Mouse (Mus musculus) neural tube, embryonic 14.5 days (tissue): ENCODE data around the gene Tubgcp2. TPM values are rescaled to one million over a fixed set of nuclear protein-coding genes. Genes with fewer than 3 reads are reported as not detected.

Experiments used
- ATAC-seq: fragments of 200-750 bp; cut with Nextera tagmentation; 2 replicates; pipeline ENCODE4 v1.8.0; 2017; ENCODE audit warnings: low read depth, mild to moderate bottlenecking, moderate TSS enrichment, moderate library complexity
- H3K27ac ChIP-seq: fragments of 300-500 bp; sonication (generic); 2 replicates; pipeline ENCODE4 v1.5.1; 2014; ENCODE audit warnings: low read depth, mild to moderate bottlenecking, control low read depth, low read length, moderate library complexity, mixed read lengths
- H3K27me3 ChIP-seq: fragments of 300-500 bp; sonication (generic); 2 replicates; pipeline ENCODE4 v1.6.1; 2014; ENCODE audit warnings: low read length; ENCODE audit not compliant: control insufficient read depth, insufficient read depth
- H3K36me3 ChIP-seq: fragments of 300-500 bp; sonication (generic); 2 replicates; pipeline ENCODE4 v1.6.1; 2014; ENCODE audit warnings: low read length, mixed read lengths; ENCODE audit not compliant: control insufficient read depth, insufficient read depth
- H3K4me1 ChIP-seq: fragments of 300-500 bp; sonication (generic); 2 replicates; pipeline ENCODE4 v1.6.1; 2014; ENCODE audit warnings: low read length; ENCODE audit not compliant: control insufficient read depth, insufficient read depth
- H3K4me2 ChIP-seq: fragments of 300-500 bp; sonication (generic); 2 replicates; pipeline ENCODE4 v1.6.1; 2014; ENCODE audit warnings: mild to moderate bottlenecking, low read depth, low read length, control low read depth
- H3K4me3 ChIP-seq: fragments of 300-500 bp; sonication (generic); 2 replicates; pipeline ENCODE4 v1.5.1; 2014; ENCODE audit warnings: low read depth, low read length, control low read depth, mixed read lengths
- H3K9ac ChIP-seq: fragments of 300-500 bp; sonication (generic); replicated peaks from 2 replicates; pipeline ENCODE4 v1.6.1; 2014; ENCODE audit warnings: low read depth, mild to moderate bottlenecking, control low read depth, low read length, mixed read lengths
- H3K9me3 ChIP-seq: fragments of 300-500 bp; sonication (generic); 2 replicates; pipeline ENCODE4 v1.6.1; 2016; ENCODE audit warnings: low read length; ENCODE audit not compliant: control insufficient read depth
- WGBS: fragments of 180-500 bp; shearing (Covaris S2); extraction: QIAGEN DNeasy Blood & Tissue Kit; methylation state at CpG from one replicate; pipeline ENCODE4 v1.1.7; 2014; 5-methylcytosine and 5-hydroxymethylcytosine counted together
- microRNA counts: library from miRNA; unstranded; fragments of <30 nt; microRNA quantifications from one replicate; lab custom pipeline; 2016
- microRNA-seq: library from miRNA; unstranded; fragments of <30 nt; microRNA quantifications from one replicate; pipeline ENCODE4, GENCODE M21; 2016
- polyA plus RNA-seq: library from polyadenylated mRNA; unstranded; fragments of >200 nt; fragmentation: Nextera tagmentation; extraction: Ambion mirVana; gene quantifications from 2 replicates; pipeline ENCODE4 v1.2.1, GENCODE M21; 2014

Gene Tubgcp2
- polyA plus RNA-seq, 1 experiment from 2014 or later: 57.1 TPM

DNA sequence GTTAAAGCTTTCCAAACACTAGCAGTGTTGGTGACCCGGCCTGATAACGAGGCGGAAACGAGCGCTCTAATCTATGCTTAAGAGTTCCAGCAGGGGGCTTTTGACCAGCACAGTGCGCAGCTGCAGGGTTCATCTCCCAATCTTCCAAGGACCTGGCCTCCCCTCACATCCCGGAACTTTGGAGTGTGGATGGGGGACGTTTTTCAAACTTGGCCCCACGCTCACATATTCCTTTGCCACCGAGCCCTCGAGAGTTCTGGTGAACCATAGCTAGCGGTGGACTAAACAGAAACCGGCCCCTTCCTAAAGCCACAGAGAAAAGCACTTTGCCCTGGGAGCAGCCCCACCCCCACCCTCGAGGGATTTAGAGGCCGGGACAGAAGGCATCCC is 86.6 kb downstream of the Tubgcp2 start:
- Histone ChIP-seq H3K9me3 (no peaks in the 10 kb centered on the region), H3K27ac (no peak overlapping the region), H3K4me3 (peak overlapping the region; percentile 27), H3K9ac (no peak overlapping the region), H3K27me3 (peaks cover 26% of the 10 kb centered on the region), H3K4me1 (no peaks in the 10 kb centered on the region), H3K36me3 (no peaks in the 10 kb centered on the region), H3K4me2 (peak overlapping the region; percentile 62)
- peak; percentile 69; the same call in 1 of the 2 replicates for ATAC-seq
- WGBS: 1% methylated on average over 15 of the region's 15 CpGs

DNA sequence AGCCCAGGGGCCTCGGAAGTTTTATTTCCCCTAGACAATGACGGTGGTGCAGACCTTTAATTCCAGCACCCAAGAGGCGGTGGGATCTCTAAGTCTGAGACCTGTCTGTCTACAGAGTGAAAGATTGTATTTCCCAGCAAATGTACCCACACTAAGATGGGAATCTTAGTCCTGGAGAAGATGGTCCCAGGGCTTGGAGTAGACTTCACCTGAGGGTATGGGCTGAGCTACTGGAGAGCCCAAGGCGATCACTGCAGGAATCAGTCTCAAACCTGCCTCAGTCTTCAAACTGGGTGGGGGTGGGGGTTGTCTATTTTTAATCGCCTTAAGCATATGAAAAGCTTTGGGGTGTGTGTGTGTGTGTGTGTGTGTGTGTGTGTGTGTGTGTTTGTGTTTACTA is 90.4 kb downstream of the Tubgcp2 start:
- peaks cover 8% of the 10 kb centered on the region for H3K4me1 ChIP-seq
- peaks cover 49% of the 10 kb centered on the region for H3K27me3 ChIP-seq
- no peaks in the 10 kb centered on the region for H3K9me3 ChIP-seq
- H3K4me2 ChIP-seq: no peak overlapping the region
- no peak for ATAC-seq
- H3K36me3 ChIP-seq: no peaks in the 10 kb centered on the region
- 26% methylated on average over 5 of the region's 5 CpGs for WGBS
- H3K9ac ChIP-seq: no peak overlapping the region
- no peak overlapping the region for H3K27ac ChIP-seq
- no peak overlapping the region for H3K4me3 ChIP-seq

MicroRNAs within 50 kb of the gene (microRNA counts, 519-probe panel; counts per million panel counts)
- microRNA mmu-miR-202-3p (lab: Ali Mortazavi, UCI) (not detected), microRNA mmu-miR-202-5p (lab: Ali Mortazavi, UCI) (not detected)

Small RNAs within 50 kb of the gene (microRNA-seq; reads per million reads assigned to microRNA genes)
- gene Mir202: 0.85 reads per million
- gene Mir7062: not detected
- gene mmu-mir-7686: not detected

Other genes with a start within 250 kb of the Tubgcp2 start
- gene Adgra1, start 202.5 kb downstream of the Tubgcp2 start, polyA plus RNA-seq: 25.0 and 26.4 TPM in 2 replicates
- gene Kndc1, start 142.0 kb downstream of the Tubgcp2 start, polyA plus RNA-seq: 18.8 and 28.5 TPM in 2 replicates
- not detected in 2 replicates for gene Utf1, start 92.9 kb downstream of the Tubgcp2 start, polyA plus RNA-seq
- gene 6430531B16Rik, start 57.9 kb downstream of the Tubgcp2 start, polyA plus RNA-seq: 0.46 and 1.4 TPM in 2 replicates
- gene Adam8, start 44.1 kb downstream of the Tubgcp2 start, polyA plus RNA-seq: 3.2 and 3.3 TPM in 2 replicates
- 52.7 and 61.2 TPM in 2 replicates for gene Zfp511, start 278 bp downstream of the Tubgcp2 start, polyA plus RNA-seq
- gene Msx3, start 12.4 kb upstream of the Tubgcp2 start, polyA plus RNA-seq: 6.6 and 8.1 TPM in 2 replicates
- gene Caly, start 45.9 kb upstream of the Tubgcp2 start, polyA plus RNA-seq: 209 and 365 TPM in 2 replicates
- 0.48 TPM in 1 of 2 replicates, not detected in the other for gene Prap1, start 56.7 kb upstream of the Tubgcp2 start, polyA plus RNA-seq
- gene Fuom, start 65.8 kb upstream of the Tubgcp2 start, polyA plus RNA-seq: 42.8 and 51.8 TPM in 2 replicates
- gene Paox, start 79.1 kb upstream of the Tubgcp2 start, polyA plus RNA-seq: 9.2 and 9.9 TPM in 2 replicates
- 129 and 132 TPM in 2 replicates for gene Echs1, start 79.8 kb upstream of the Tubgcp2 start, polyA plus RNA-seq
- 33.7 and 39.6 TPM in 2 replicates for gene Mtg1, start 100.9 kb upstream of the Tubgcp2 start, polyA plus RNA-seq
- gene Sprn, start 118.2 kb upstream of the Tubgcp2 start, polyA plus RNA-seq: 16.2 and 17.3 TPM in 2 replicates
- not detected in 2 replicates for gene Olfr522, start 128.1 kb upstream of the Tubgcp2 start, polyA plus RNA-seq
- not detected in 2 replicates for gene Olfr523, start 136.5 kb upstream of the Tubgcp2 start, polyA plus RNA-seq
- gene Olfr524, start 169.3 kb upstream of the Tubgcp2 start, polyA plus RNA-seq: not detected in 2 replicates
- gene Cd163l1, start 181.6 kb upstream of the Tubgcp2 start, polyA plus RNA-seq: not detected in 2 replicates
- not detected in 2 replicates for gene 5830411N06Rik, start 210.6 kb upstream of the Tubgcp2 start, polyA plus RNA-seq